Mouse (Mus musculus) liver, embryonic 16.5 days (tissue): ENCODE results near the gene Adam10. TPM values are rescaled to one million over a fixed set of nuclear protein-coding genes. Genes with fewer than 3 reads are reported as not detected.

ENCODE experiments used
- ATAC-seq: fragments of 200-750 bp; cut with Nextera tagmentation; 2 replicates; pipeline ENCODE4 v1.8.0; 2017; ENCODE audit warnings: low read depth, mild to moderate bottlenecking, moderate number of reproducible peaks, moderate library complexity
- H3K27ac ChIP-seq: fragments of 300-500 bp; sonication (generic); 2 replicates; pipeline ENCODE4 v1.5.1; 2014; ENCODE audit warnings: mild to moderate bottlenecking, low read length
- H3K27me3 ChIP-seq: fragments of 300-500 bp; sonication (generic); 2 replicates; pipeline ENCODE4 v1.6.1; 2014; ENCODE audit warnings: low read depth, low read length, mixed read lengths; ENCODE audit not compliant: control insufficient read depth, insufficient read depth
- H3K36me3 ChIP-seq: fragments of 300-500 bp; sonication (generic); 2 replicates; pipeline ENCODE4 v1.6.1; 2014; ENCODE audit warnings: mild to moderate bottlenecking; ENCODE audit not compliant: control insufficient read depth, insufficient read depth
- H3K4me1 ChIP-seq: fragments of 300-500 bp; sonication (generic); 2 replicates; pipeline ENCODE4 v1.6.1; 2014; ENCODE audit warnings: low read depth, low read length, mixed read lengths; ENCODE audit not compliant: control insufficient read depth
- H3K4me2 ChIP-seq: fragments of 300-500 bp; sonication (generic); 2 replicates; pipeline ENCODE4 v1.6.1; 2014; ENCODE audit warnings: low read depth, low read length, mixed read lengths
- H3K4me3 ChIP-seq: fragments of 300-500 bp; sonication (generic); 2 replicates; pipeline ENCODE4 v1.5.1; 2014; ENCODE audit warnings: low read depth, mild to moderate bottlenecking, low read length
- H3K9ac ChIP-seq: fragments of 300-500 bp; sonication (generic); 2 replicates; pipeline ENCODE4 v1.6.1; 2014; ENCODE audit warnings: low read depth, low read length
- H3K9me3 ChIP-seq: fragments of 300-500 bp; sonication (generic); replicated peaks from 2 replicates; pipeline ENCODE4 v1.6.1; 2016; ENCODE audit warnings: low read length; ENCODE audit not compliant: control insufficient read depth
- WGBS: fragments of 180-500 bp; shearing (Covaris S2); extraction: QIAGEN DNeasy Blood & Tissue Kit; methylation state at CpG from one replicate; pipeline ENCODE4 v1.1.7; 2014; ENCODE audit not compliant: insufficient replicate concordance; 5-methylcytosine and 5-hydroxymethylcytosine counted together
- microRNA-seq: library from miRNA; unstranded; fragments of <30 nt; microRNA quantifications from one replicate; pipeline ENCODE4, GENCODE M21; 2016
- polyA plus RNA-seq: library from polyadenylated mRNA; unstranded; fragments of >200 nt; fragmentation: Nextera tagmentation; extraction: Ambion mirVana; gene quantifications from 2 replicates; pipeline ENCODE4 v1.2.1, GENCODE M21; 2015

Gene Adam10
- polyA plus RNA-seq, 1 experiment from 2014 or later: 66.1 TPM

GRCm38 (mm10) chr9:70812551-70812950 is 133.8 kb downstream of the Adam10 start:
- Histone ChIP-seq H3K4me1 (no peaks in the 10 kb centered on the region), H3K9me3 (no peaks in the 10 kb centered on the region), H3K9ac (no peak overlapping the region), H3K27ac (no peak overlapping the region), H3K36me3 (no peaks in the 10 kb centered on the region; the same call in 1 of the 2 replicates), H3K4me3 (no peak overlapping the region), H3K4me2 (no peak overlapping the region), H3K27me3 (no peaks in the 10 kb centered on the region)
- peak; percentile 24; the same call in 1 of the 2 replicates for ATAC-seq
- WGBS: 83% methylated on average over 12 of the region's 12 CpGs

- Histone ChIP-seq H3K36me3 (no peaks in the 10 kb centered on the region; the same call in 1 of the 2 replicates), H3K27me3 (no peaks in the 10 kb centered on the region), H3K4me2 (no peak overlapping the region), H3K9me3 (no peaks in the 10 kb centered on the region), H3K27ac (no peak overlapping the region), H3K4me1 (no peaks in the 10 kb centered on the region; the same call in 1 of the 2 replicates), H3K4me3 (no peak overlapping the region), H3K9ac (no peak overlapping the region)
- ATAC-seq: no peak
- WGBS: 74% methylated on average over 14 of the region's 14 CpGs
Measured at GRCm38 (mm10) chr9:70816701-70817305, 138.0 kb downstream of the Adam10 start.

GRCm38 (mm10) chr9:70817396-70817795 is 138.6 kb downstream of the Adam10 start:
- Histone ChIP-seq H3K4me1 (no peaks in the 10 kb centered on the region; the same call in 1 of the 2 replicates), H3K27ac (no peak overlapping the region), H3K4me2 (no peak overlapping the region), H3K27me3 (no peaks in the 10 kb centered on the region), H3K4me3 (no peak overlapping the region), H3K9ac (no peak overlapping the region), H3K36me3 (no peaks in the 10 kb centered on the region; the same call in 1 of the 2 replicates), H3K9me3 (no peaks in the 10 kb centered on the region)
- WGBS: 40% methylated on average over 1 of the region's 1 CpGs
- no peak for ATAC-seq

- H3K9me3 ChIP-seq: no peaks in the 10 kb centered on the region
- no peak for ATAC-seq
- no peak overlapping the region for H3K27ac ChIP-seq
- WGBS: 83% methylated on average over 14 of the region's 14 CpGs
- no peak overlapping the region for H3K9ac ChIP-seq
- H3K4me2 ChIP-seq: no peak overlapping the region
- H3K4me1 ChIP-seq: peaks cover 2% of the 10 kb centered on the region
- no peaks in the 10 kb centered on the region for H3K27me3 ChIP-seq
- no peaks in the 10 kb centered on the region; the same call in 1 of the 2 replicates for H3K36me3 ChIP-seq
- no peak overlapping the region for H3K4me3 ChIP-seq
Measured at GRCm38 (mm10) chr9:70818739-70819138, 139.9 kb downstream of the Adam10 start.

GRCm38 (mm10) chr9:70824103-70824502 is 145.3 kb downstream of the Adam10 start:
- no peak for ATAC-seq
- WGBS: 60% methylated on average over 3 of the region's 3 CpGs
- no peaks in the 10 kb centered on the region for H3K36me3 ChIP-seq
- H3K4me3 ChIP-seq: no peak overlapping the region
- no peaks in the 10 kb centered on the region for H3K9me3 ChIP-seq
- peaks cover 14% of the 10 kb centered on the region for H3K4me1 ChIP-seq
- H3K4me2 ChIP-seq: no peak overlapping the region
- no peak overlapping the region for H3K9ac ChIP-seq
- no peaks in the 10 kb centered on the region for H3K27me3 ChIP-seq
- H3K27ac ChIP-seq: peak overlapping the region; percentile 13

GRCm38 (mm10) chr9:70827911-70828310 is 149.1 kb downstream of the Adam10 start:
- peak overlapping the region; percentile 66 for H3K27ac ChIP-seq
- H3K9me3 ChIP-seq: no peaks in the 10 kb centered on the region
- H3K4me2 ChIP-seq: no peak overlapping the region
- no peaks in the 10 kb centered on the region for H3K27me3 ChIP-seq
- H3K36me3 ChIP-seq: no peaks in the 10 kb centered on the region
- WGBS: 50% methylated on average over 6 of the region's 6 CpGs
- ATAC-seq: peak; percentile 73
- H3K4me1 ChIP-seq: peaks cover 34% of the 10 kb centered on the region
- no peak overlapping the region for H3K4me3 ChIP-seq
- H3K9ac ChIP-seq: no peak overlapping the region; the same call in 1 of the 2 replicates

Small RNA genes lying within 50 kb of the gene (microRNA-seq; reads per million reads assigned to microRNA genes)
- not detected for gene Gm25149

Other genes with a start within 250 kb of the Adam10 start
- 6.9 and 7.9 TPM in 2 replicates for gene Rnf111, start 175.3 kb upstream of the Adam10 start, polyA plus RNA-seq
- 14.9 and 16.1 TPM in 2 replicates for gene Sltm, start 136.2 kb upstream of the Adam10 start, polyA plus RNA-seq
- 0.90 and 0.92 TPM in 2 replicates for gene Gm10642, start 22.7 kb upstream of the Adam10 start, polyA plus RNA-seq
- gene Mindy2, start 21.8 kb upstream of the Adam10 start, polyA plus RNA-seq: 11.2 and 12.9 TPM in 2 replicates